Mouse (Mus musculus) thymus, postnatal 36 days (tissue): Measurements from ENCODE around the gene Lca5.

Experiments
- DNase-seq, 2 experiments: peaks; one replicate each; pipeline ENCODE4 v3.0.0; 2022; ENCODE audit warnings: mixed read lengths in 2 of 2

Lca5 gene

GRCm38 (mm10) chr9:83389570-83389969 is 51.4 kb downstream of the Lca5 start:
- no peak for DNase-seq

GRCm38 (mm10) chr9:83386264-83386855 is 54.6 kb downstream of the Lca5 start:
- no peak for DNase-seq

GRCm38 (mm10) chr9:83385301-83385700 is 55.6 kb downstream of the Lca5 start:
- DNase-seq: no peak

GRCm38 (mm10) chr9:83383235-83383634 is 57.7 kb downstream of the Lca5 start:
- DNase-seq: no peak

- peak; percentile 23 to 36 for DNase-seq
Measured at GRCm38 (mm10) chr9:83382775-83383174, 58.2 kb downstream of the Lca5 start.

- no peak for DNase-seq
Measured at GRCm38 (mm10) chr9:83381317-83381716, 59.6 kb downstream of the Lca5 start.

- no peak for DNase-seq
Measured at GRCm38 (mm10) chr9:83379661-83380060, 61.3 kb downstream of the Lca5 start.

GRCm38 (mm10) chr9:83377132-83377531 is 63.8 kb downstream of the Lca5 start:
- no peak for DNase-seq

GRCm38 (mm10) chr9:83375522-83376176 is 65.3 kb downstream of the Lca5 start:
- DNase-seq: no peak

- no peak for DNase-seq
Measured at GRCm38 (mm10) chr9:83370907-83371306, 70.0 kb downstream of the Lca5 start.

GRCm38 (mm10) chr9:83368234-83368633 is 72.7 kb downstream of the Lca5 start:
- DNase-seq: peak; percentile 19 to 34

- no peak for DNase-seq
Measured at GRCm38 (mm10) chr9:83355802-83356201, 85.1 kb downstream of the Lca5 start.

- DNase-seq: no peak
Measured at GRCm38 (mm10) chr9:83353316-83353715, 87.6 kb downstream of the Lca5 start.

- no peak for DNase-seq
Measured at GRCm38 (mm10) chr9:83351171-83351570, 89.8 kb downstream of the Lca5 start.

GRCm38 (mm10) chr9:83350613-83351012 is 90.3 kb downstream of the Lca5 start:
- no peak for DNase-seq

- no peak for DNase-seq
Measured at GRCm38 (mm10) chr9:83349905-83350304, 91.0 kb downstream of the Lca5 start.

- no peak for DNase-seq
Measured at GRCm38 (mm10) chr9:83349504-83349903, 91.4 kb downstream of the Lca5 start.

- DNase-seq: no peak
Measured at GRCm38 (mm10) chr9:83347521-83347920, 93.4 kb downstream of the Lca5 start.

GRCm38 (mm10) chr9:83342491-83343370 is 98.2 kb downstream of the Lca5 start:
- DNase-seq: no peak
